Mouse (Mus musculus) hematopoietic stem cell, adult 5-6 weeks (primary cell): ENCODE results near the gene Olfr1445. TPM values are rescaled to one million over a fixed set of nuclear protein-coding genes. Genes with fewer than 3 reads are reported as not detected.

ENCODE experiments used
- ATAC-seq, 2 experiments: fragments of 125-278 bp in 1 of 2; replicated peaks in 1 of 2; 2 replicates each; pipeline ENCODE4 v1.8.0; 2016 to 2017; ENCODE audit warnings: inconsistent platforms in 2 of 2, mild to moderate bottlenecking in 2 of 2, moderate number of reproducible peaks in 2 of 2, low read depth in 1 of 2, moderate TSS enrichment in 1 of 2; ENCODE audit not compliant: low FRiP score in 2 of 2, poor library complexity in 2 of 2, severe bottlenecking in 2 of 2, insufficient read depth in 1 of 2, low TSS enrichment in 1 of 2
- total RNA-seq: library from RNA; stranded (forward); fragments of 172-1452, 232-1000 nt; gene quantifications from 2 replicates; pipeline ENCODE4 v1.2.3, GENCODE M21; 2017

The Olfr1445 gene
- not detected in 2 replicates for total RNA-seq

DNA sequence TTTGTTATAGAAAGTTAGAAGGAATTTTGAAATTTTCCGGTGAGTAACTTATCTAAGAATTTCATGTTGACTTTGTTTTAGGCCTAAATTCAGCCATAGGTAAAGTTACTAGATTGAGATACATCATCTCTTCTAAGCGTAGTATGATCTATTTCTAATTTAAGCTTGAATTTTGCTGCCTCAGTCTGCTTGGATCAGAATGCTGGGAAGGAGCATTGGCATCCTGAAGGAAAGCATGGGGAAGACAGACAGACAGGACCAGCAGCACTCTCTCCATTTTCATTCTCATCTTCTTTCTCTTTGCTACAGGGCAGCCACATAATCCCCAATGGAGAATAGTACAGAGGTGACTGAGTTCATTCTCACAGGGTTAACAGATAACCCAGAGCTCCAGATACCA is at the start of gene Olfr1445:
TSS of gene Olfr1445 (plus strand) at position 301 of the 400 bp plus-strand sequence.
- no peak for ATAC-seq

DNA sequence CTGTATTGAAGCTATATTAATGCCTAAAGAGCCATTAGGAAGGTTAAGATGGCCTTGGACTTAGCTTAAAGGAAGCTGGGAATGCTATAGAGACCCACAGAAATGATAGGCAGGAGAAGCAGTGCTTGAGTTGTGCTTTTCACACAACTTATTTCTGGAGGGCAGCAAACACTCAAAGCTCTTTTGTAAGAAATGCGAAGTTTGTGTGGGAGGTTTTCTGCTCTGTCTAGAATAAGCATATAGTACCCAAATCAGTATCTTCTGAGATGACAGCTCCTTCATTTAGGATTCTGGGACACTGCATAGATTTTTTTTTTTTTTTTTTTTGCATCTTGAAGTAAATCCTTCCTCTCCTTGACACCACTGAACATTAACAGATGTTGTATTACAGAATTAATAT is 45.1 kb upstream of the Olfr1445 start:
- no peak for ATAC-seq

DNA sequence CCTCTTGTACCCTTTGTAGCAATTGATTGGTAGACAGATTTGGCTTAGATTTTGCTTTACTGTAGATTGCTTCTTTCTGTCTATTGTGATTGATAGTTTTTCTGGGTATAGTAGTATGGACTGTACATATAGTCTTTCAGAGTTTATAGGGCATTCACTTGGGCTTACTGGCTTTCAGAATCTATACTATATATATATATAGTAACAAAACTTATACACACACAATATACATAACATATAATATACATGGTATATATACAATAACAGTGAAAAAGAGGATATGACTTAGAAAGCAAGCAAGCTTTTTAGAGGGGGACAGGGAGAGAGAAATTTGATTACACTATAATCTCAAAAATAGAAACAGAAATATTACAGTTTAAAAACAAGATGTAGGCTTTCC is 37.3 kb upstream of the Olfr1445 start, which contains the start of gene Gm5244:
TSS of gene Gm5244 (plus strand) at position 301 of the 400 bp plus-strand sequence.
- ATAC-seq, result no peak

DNA sequence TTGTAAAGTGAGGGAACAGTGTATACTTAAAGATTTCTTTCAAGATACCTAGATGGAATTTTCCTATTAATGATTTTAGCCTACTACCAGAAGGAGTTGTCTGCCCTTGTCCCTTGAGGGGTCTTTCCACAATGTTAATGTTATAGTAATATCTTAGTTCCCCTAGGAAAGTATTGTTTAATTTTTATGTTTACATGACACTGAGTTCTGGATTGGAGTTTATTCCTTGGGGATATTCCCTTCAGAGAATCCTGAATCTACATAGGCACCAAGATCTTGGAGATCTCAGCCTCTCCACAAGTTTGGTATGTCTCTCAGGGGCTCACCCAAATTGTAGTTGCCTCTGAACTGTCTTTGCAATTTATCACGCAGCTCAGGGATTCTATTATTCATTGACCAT is 26.7 kb upstream of the Olfr1445 start, which contains the start of gene Olfr1444:
TSS of gene Olfr1444 (plus strand) at position 301 of the 400 bp plus-strand sequence.
- no peak for ATAC-seq

DNA sequence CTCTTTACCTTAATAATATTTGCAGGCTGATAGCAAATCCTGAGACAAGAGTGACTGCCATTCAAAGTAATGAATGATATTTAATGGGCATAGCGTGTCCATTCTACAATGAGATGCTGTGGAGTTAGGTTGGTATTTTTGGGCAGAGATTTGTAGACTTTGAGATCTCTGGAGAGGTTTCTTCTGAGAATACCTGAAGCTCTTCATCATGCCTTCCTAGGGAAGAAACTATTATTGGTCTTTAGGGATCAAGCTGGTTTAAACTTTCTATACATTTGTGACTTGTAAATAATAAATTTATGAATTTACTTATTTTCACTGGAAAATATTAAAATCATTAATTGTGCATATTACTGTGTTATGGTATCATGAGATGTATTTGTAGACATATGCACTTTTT is 9.8 kb downstream of the Olfr1445 start, which contains the start of gene Olfr1446:
TSS of gene Olfr1446 (minus strand) at position 101 of the 400 bp plus-strand sequence.
- no peak for ATAC-seq

DNA sequence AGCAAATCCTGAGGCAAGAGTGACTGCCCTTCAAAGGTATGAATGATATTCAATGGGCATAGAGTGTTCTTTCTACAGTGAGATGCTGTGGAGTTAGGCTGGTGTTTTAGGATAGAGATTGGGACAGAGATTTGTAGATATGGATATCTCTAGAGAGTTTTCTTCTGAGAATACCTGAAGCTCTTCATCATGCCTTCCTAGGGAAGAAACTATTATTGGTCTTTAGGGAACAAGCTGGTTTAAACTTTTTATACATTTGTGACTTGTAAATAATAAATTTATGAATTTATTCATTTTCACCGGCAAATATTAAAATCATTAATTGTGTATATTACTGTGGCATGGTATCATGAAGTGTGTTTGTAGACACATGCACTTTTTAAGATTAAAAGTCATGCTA is 20.0 kb downstream of the Olfr1445 start, which contains the start of gene Olfr1447:
TSS of gene Olfr1447 (minus strand) at position 101 of the 400 bp plus-strand sequence.
- ATAC-seq, result no peak

DNA sequence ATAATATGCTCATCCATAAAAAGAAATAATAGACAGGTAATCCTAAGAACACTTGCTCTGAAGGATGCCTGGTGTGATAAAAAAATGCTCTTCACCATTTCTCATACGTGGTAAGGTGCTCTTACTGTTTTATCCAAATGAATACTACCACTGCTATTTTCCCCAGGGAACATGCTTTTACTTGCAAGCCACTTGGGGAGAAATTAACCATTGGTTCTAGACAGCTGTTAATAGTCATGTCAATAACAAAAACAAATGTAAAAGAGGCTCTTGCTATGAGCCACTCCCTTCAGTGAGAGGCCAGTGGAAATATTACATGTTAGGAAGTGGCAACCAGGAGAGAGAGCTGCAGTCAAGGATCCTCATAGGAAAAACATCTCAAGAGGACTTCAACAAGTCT is 40.7 kb downstream of the Olfr1445 start, which contains the start of gene Olfr1448:
TSS of gene Olfr1448 (minus strand) at position 101 of the 400 bp plus-strand sequence.
- no peak for ATAC-seq

DNA sequence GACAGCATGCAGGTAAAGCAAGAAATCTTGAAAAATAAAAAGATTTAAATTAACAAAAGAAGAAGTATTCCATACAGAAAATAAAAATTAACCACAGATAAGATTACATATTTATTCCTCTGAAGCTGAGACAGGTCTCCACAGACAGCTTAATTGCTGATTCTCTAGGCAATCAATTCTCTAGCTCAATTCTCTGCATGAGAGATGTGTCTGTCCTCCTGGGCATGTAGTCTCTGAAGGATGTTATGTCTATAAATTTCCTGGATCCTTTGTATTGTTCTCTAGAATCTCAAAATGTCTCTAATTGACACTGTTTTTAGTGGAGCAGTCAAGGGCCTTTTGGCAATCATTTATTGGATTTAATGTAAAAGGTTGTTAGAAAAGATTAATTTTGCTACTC is 46.9 kb downstream of the Olfr1445 start, which contains the start of gene Olfr1449:
TSS of gene Olfr1449 (plus strand) at position 301 of the 400 bp plus-strand sequence.
- ATAC-seq, result no peak

Other genes starting within 250 kb of the Olfr1445 start
- gene Olfr1442, start 213.4 kb upstream of the Olfr1445 start, total RNA-seq, result not detected in 2 replicates
- not detected in 2 replicates for gene Olfr1443, start 205.7 kb upstream of the Olfr1445 start, total RNA-seq
- not detected in 2 replicates for gene Keg1, start 188.1 kb upstream of the Olfr1445 start, total RNA-seq
- gene Cntf, start 118.2 kb upstream of the Olfr1445 start, total RNA-seq, result 0.63 and 1.1 TPM in 2 replicates
- gene Zfp91, start 87.7 kb upstream of the Olfr1445 start, total RNA-seq, result 112 and 128 TPM in 2 replicates
- gene Lpxn, start 87.7 kb upstream of the Olfr1445 start, total RNA-seq, result 4.4 and 5.2 TPM in 2 replicates
- not detected in 2 replicates for gene Gm5244, start 37.2 kb upstream of the Olfr1445 start, total RNA-seq
- gene Olfr1444, start 26.6 kb upstream of the Olfr1445 start, total RNA-seq, result not detected in 2 replicates
- not detected in 2 replicates for gene Olfr1446, start 9.7 kb downstream of the Olfr1445 start, total RNA-seq
- not detected in 2 replicates for gene Olfr1447, start 19.9 kb downstream of the Olfr1445 start, total RNA-seq
- gene Olfr1448, start 40.6 kb downstream of the Olfr1445 start, total RNA-seq, result not detected in 2 replicates
- not detected in 2 replicates for gene Olfr1449, start 47.0 kb downstream of the Olfr1445 start, total RNA-seq
- not detected in 2 replicates for gene Olfr1450, start 66.4 kb downstream of the Olfr1445 start, total RNA-seq
- not detected in 2 replicates for gene Olfr1451, start 111.2 kb downstream of the Olfr1445 start, total RNA-seq
- not detected in 2 replicates for gene Olfr1453, start 144.5 kb downstream of the Olfr1445 start, total RNA-seq
- gene Olfr1454, start 176.8 kb downstream of the Olfr1445 start, total RNA-seq, result not detected in 2 replicates
- gene Olfr1457, start 214.0 kb downstream of the Olfr1445 start, total RNA-seq, result not detected in 2 replicates
- gene Olfr1458, start 222.9 kb downstream of the Olfr1445 start, total RNA-seq, result not detected in 2 replicates